Mouse (Mus musculus): Measurements from ENCODE around the gene Tnfrsf14. TPM values are rescaled to one million over a fixed set of nuclear protein-coding genes. Genes with fewer than 3 reads are reported as not detected.

The Tnfrsf14 gene
- polyA plus RNA-seq, 2 experiments: 37.0 to 122 TPM

DNA sequence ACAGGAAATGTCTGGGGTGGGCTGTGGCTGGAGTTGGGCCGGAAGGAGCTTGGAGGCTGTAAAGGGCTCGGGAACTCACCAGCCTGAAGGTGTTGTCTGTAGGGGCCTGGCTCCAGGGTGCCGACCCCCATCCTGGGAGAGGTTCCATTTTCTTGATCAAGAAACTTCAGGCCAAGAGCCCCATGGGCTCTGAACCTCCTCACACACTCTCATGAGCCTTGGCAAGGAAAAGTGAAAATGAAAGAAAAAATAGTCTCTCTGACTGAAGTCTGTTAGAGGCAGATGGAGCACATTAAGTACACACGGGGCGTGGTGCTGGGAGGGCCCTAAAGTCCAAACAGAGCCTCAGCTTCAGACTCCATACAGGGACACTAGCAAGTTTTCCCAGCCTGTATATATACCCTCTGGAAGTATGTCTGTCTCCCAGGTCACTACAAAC, 445 bp downstream of the Tnfrsf14 start:
- H3K4me1 ChIP-seq (replicated peaks; ENCODE audit: control insufficient read depth in 2 of 2, insufficient read depth in 2 of 2, low read length in 1 of 2): peaks cover 41 to 48% of the 10 kb centered on the region in 2 experiments

DNA sequence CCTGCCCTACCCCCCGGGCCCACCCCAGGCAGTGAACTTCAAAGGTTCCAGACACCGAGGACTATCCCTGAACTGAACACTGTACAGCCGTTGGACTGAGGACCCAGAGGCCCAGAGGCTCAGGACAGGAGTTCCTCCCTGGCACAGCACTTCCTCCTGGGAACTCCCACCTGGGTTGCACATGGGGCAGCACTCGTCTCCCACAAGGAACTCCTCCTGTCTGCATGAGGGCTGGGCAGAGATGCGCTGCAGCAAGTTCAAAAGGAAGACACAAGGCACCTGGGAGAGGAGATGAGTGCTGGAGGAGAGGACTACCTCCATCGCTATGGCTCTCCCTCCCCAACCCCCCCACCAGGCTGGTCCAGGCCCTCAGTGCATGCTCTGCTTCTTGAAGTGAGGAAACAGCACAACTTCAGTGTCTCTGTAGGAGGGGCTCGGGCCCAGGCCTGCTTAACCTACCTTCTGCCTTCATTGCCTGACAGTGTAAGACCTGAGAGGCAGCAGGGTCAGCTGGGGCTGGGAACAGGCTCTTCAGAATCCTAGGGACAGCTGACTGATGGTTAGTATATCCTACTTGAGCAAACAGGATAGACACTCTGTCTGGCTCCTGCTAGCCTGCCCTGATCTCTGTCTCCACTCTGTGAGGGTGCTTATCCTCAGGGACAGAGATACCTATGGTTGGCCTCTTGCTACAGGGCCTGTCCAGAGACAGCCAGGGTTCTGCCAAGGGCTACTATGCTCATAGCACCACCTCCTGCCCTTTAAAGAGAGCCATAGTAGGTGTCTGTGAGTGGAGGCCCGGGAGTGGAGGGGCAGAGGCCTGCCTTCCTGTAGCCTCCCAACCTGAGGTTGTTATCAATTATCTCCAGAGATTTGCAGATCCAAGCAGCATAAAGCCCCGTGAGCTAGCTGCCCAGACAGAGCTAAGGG, 1.1 kb downstream of the Tnfrsf14 start:
- Histone ChIP-seq H3K27me3 (ENCODE audit: control insufficient read depth, insufficient read depth, low read length) (no peaks in the 10 kb centered on the region), H3K4me3 (ENCODE audit: insufficient read depth in 1 of 2, low read depth in 2 of 2, low read length in 2 of 2) (peak overlapping the region; percentile 90 to 95), H3K36me3 (replicated peaks; ENCODE audit: control insufficient read depth, insufficient read depth, low read depth) (peaks cover 46% of the 10 kb centered on the region), H3K4me1 (replicated peaks; ENCODE audit: control insufficient read depth in 2 of 2, insufficient read depth in 2 of 2, low read length in 1 of 2) (peaks cover 41 to 49% of the 10 kb centered on the region in 2 experiments), H3K9ac (replicated peaks) (peak overlapping the region; percentile 97), H3K4me2 (ENCODE audit: low read depth) (peak overlapping the region; percentile 76), H3K9me3 (ENCODE audit: control insufficient read depth, low read length) (no peaks in the 10 kb centered on the region), H3K27ac (peak overlapping the region; percentile 98)
- ATAC-seq (ENCODE audit: insufficient read depth): peak; percentile 36
- TF ChIP-seq EP300 (IDR thresholded peaks at IDR 0.05; ENCODE audit: low read depth) (no peak), CTCF (IDR thresholded peaks at IDR 0.05; ENCODE audit: low read depth) (no peak)
- no peak for DNase-seq (ENCODE audit: low read depth in 3 of 3, low spot score in 3 of 3)
- WGBS (ENCODE audit: insufficient replicate concordance): 31% methylated on average over 9 of the region's 9 CpGs

More for the DNA sequence above, 445 bp downstream of the Tnfrsf14 start:
- Histone ChIP-seq H3K27me3 (ENCODE audit: control insufficient read depth, insufficient read depth, low read length) (no peaks in the 10 kb centered on the region), H3K36me3 (replicated peaks; ENCODE audit: control insufficient read depth, insufficient read depth, low read depth) (peaks cover 39% of the 10 kb centered on the region), H3K4me3 (ENCODE audit: insufficient read depth in 1 of 2, low read depth in 2 of 2, low read length in 2 of 2) (peak overlapping the region; percentile 90 to 95), H3K9ac (replicated peaks) (peak overlapping the region; percentile 97), H3K27ac (peak overlapping the region; percentile 98), H3K4me2 (ENCODE audit: low read depth) (peak overlapping the region; percentile 76), H3K9me3 (ENCODE audit: control insufficient read depth, low read length) (no peaks in the 10 kb centered on the region)
- DNase-seq (ENCODE audit: low read depth in 3 of 3, low spot score in 3 of 3) (no peak), ATAC-seq (ENCODE audit: insufficient read depth) (peak; percentile 73)
- no peak for TF ChIP-seq CTCF (IDR thresholded peaks at IDR 0.05; ENCODE audit: low read depth)
- WGBS (ENCODE audit: insufficient replicate concordance): under 1% methylated on average over 5 of the region's 5 CpGs

GRCm38 (mm10) chr4:154925413-154925812, 3.0 kb downstream of the Tnfrsf14 start:
- Histone ChIP-seq H3K36me3 (replicated peaks; ENCODE audit: control insufficient read depth, insufficient read depth, low read depth) (peaks cover 62% of the 10 kb centered on the region), H3K27me3 (ENCODE audit: control insufficient read depth, insufficient read depth, low read length) (no peaks in the 10 kb centered on the region), H3K4me3 (ENCODE audit: insufficient read depth in 1 of 2, low read depth in 2 of 2, low read length in 2 of 2) (peak overlapping the region; percentile 90 to 95), H3K4me1 (replicated peaks; ENCODE audit: control insufficient read depth in 2 of 2, insufficient read depth in 2 of 2, low read length in 1 of 2) (peaks cover 44 to 53% of the 10 kb centered on the region in 2 experiments), H3K9me3 (ENCODE audit: control insufficient read depth, low read length) (no peaks in the 10 kb centered on the region), H3K4me2 (ENCODE audit: low read depth) (peak overlapping the region; percentile 76), H3K27ac (peak overlapping the region; percentile 42), H3K9ac (replicated peaks) (peak overlapping the region; percentile 97)
- ATAC-seq (ENCODE audit: insufficient read depth) (no peak), DNase-seq (ENCODE audit: low read depth in 3 of 3, low spot score in 3 of 3) (no peak)
- 48% methylated on average over 4 of the region's 4 CpGs for WGBS (ENCODE audit: insufficient replicate concordance)
- TF ChIP-seq EP300 (IDR thresholded peaks at IDR 0.05; ENCODE audit: low read depth): no peak
- TF ChIP-seq CTCF (IDR thresholded peaks at IDR 0.05; ENCODE audit: low read depth): peak; percentile 94

- TF ChIP-seq CTCF (IDR thresholded peaks at IDR 0.05; ENCODE audit: low read depth) (no peak), EP300 (IDR thresholded peaks at IDR 0.05; ENCODE audit: low read depth) (no peak)
- H3K4me2 ChIP-seq (ENCODE audit: low read depth): peak overlapping the region; percentile 76
- peaks cover 83% of the 10 kb centered on the region for H3K36me3 ChIP-seq (replicated peaks; ENCODE audit: control insufficient read depth, insufficient read depth, low read depth)
- ATAC-seq (ENCODE audit: insufficient read depth) (no peak), DNase-seq (ENCODE audit: low read depth in 3 of 3, low spot score in 3 of 3) (no peak)
- H3K9ac ChIP-seq (replicated peaks): peak overlapping the region; percentile 40
- peak overlapping the region; percentile 11; the same call in 1 of the 2 replicates for H3K27ac ChIP-seq
- WGBS (ENCODE audit: insufficient replicate concordance): 87% methylated on average over 5 of the region's 5 CpGs
- no peaks in the 10 kb centered on the region for H3K27me3 ChIP-seq (ENCODE audit: control insufficient read depth, insufficient read depth, low read length)
- H3K4me1 ChIP-seq (replicated peaks; ENCODE audit: control insufficient read depth in 2 of 2, insufficient read depth in 2 of 2, low read length in 1 of 2): peaks cover 25 to 36% of the 10 kb centered on the region in 2 experiments
- no peaks in the 10 kb centered on the region for H3K9me3 ChIP-seq (ENCODE audit: control insufficient read depth, low read length)
- peak overlapping the region; percentile 0 to 30; a peak in 2 of 4 replicates for H3K4me3 ChIP-seq (ENCODE audit: insufficient read depth in 1 of 2, low read depth in 2 of 2, low read length in 2 of 2)
These were observed 5.4 kb downstream of the Tnfrsf14 start for GRCm38 (mm10) chr4:154922931-154923330.

GRCm38 (mm10) chr4:154922291-154922690, 6.1 kb downstream of the Tnfrsf14 start:
- TF ChIP-seq CTCF (IDR thresholded peaks at IDR 0.05; ENCODE audit: low read depth) (no peak), EP300 (IDR thresholded peaks at IDR 0.05; ENCODE audit: low read depth) (no peak)
- H3K9ac ChIP-seq (replicated peaks): peak overlapping the region; percentile 40

More at GRCm38 (mm10) chr4:154922291-154922690, 6.1 kb downstream of the Tnfrsf14 start:
- Histone ChIP-seq H3K4me1 (replicated peaks; ENCODE audit: control insufficient read depth in 2 of 2, insufficient read depth in 2 of 2, low read length in 1 of 2) (peaks cover 27 to 42% of the 10 kb centered on the region in 2 experiments), H3K4me3 (ENCODE audit: insufficient read depth in 1 of 2, low read depth in 2 of 2, low read length in 2 of 2) (peak overlapping the region; percentile 5 to 30), H3K4me2 (ENCODE audit: low read depth) (peak overlapping the region; percentile 76), H3K27me3 (ENCODE audit: control insufficient read depth, insufficient read depth, low read length) (no peaks in the 10 kb centered on the region), H3K36me3 (replicated peaks; ENCODE audit: control insufficient read depth, insufficient read depth, low read depth) (peaks cover 89% of the 10 kb centered on the region), H3K27ac (no peak overlapping the region), H3K9me3 (ENCODE audit: control insufficient read depth, low read length) (no peaks in the 10 kb centered on the region)
- DNase-seq (ENCODE audit: low read depth in 3 of 3, low spot score in 3 of 3) (no peak), ATAC-seq (ENCODE audit: insufficient read depth) (no peak)
- 91% methylated on average over 4 of the region's 4 CpGs for WGBS (ENCODE audit: insufficient replicate concordance)
